15 mouse cellular contexts compared by ENCODE assay signal in genomic region chr9:50533791-50534190, GRCm38 (mm10). TPM values are rescaled to one million over a fixed set of nuclear protein-coding genes. Genes with fewer than 3 reads are reported as not detected.
A peak's percentile ranks its signal among the peaks of the same experiment; 100 is the strongest.
DNase-seq lines count a peak whose midpoint lies in the region; ATAC-seq and TF ChIP-seq lines count a peak whose summit lies in the region.
"Had no signal": no experiment of that assay in that cellular context is flagged by ENCODE, and none has a peak within 500 bp of the region (broad histone marks: within the 10 kb centered on the region; RNA-seq: fewer than 3 reads in every experiment).

No protein-coding gene starts in this region.

- no peak overlapping the region for H3K27ac ChIP-seq in kidney, postnatal 0 days
- H3K27ac ChIP-seq: embryonic facial prominence, embryonic 15.5 days; limb, embryonic 15.5 days had no signal

- TF ChIP-seq CTCF in kidney, postnatal 0 days (IDR thresholded peaks at IDR 0.05; ENCODE audit: low read depth), result no peak

- 76% methylated on average over 3 of the region's 3 CpGs for WGBS in kidney, postnatal 0 days

- H3K4me1 ChIP-seq in kidney, postnatal 0 days (replicated peaks; ENCODE audit: insufficient read depth, low read length), result no peaks in the 10 kb centered on the region
- H3K4me1 ChIP-seq: embryonic facial prominence, embryonic 15.5 days; limb, embryonic 15.5 days had no signal

- peak; percentile 40 for DNase-seq in kidney, postnatal 0 days (ENCODE audit: low spot score)
- no peak for DNase-seq in kidney, adult 18-20 months
- DNase-seq in ES-CJ7 (ENCODE audit: low read depth, low spot score), result peak; percentile 17
- no peak for DNase-seq in adrenal gland, postnatal 10 days
- no peak for DNase-seq in urinary bladder, postnatal 14 days (ENCODE audit: low spot score)
- DNase-seq in lung, postnatal 36 days, result no peak
- DNase-seq: cerebellum, postnatal 14 days had no signal

- no peaks in the 10 kb centered on the region for H3K27me3 ChIP-seq in kidney, postnatal 0 days (ENCODE audit: insufficient read depth, low read length)
- H3K27me3 ChIP-seq: embryonic facial prominence, embryonic 15.5 days; limb, embryonic 15.5 days; megakaryocyte, embryonic 14.5 days had no signal

- no peaks in the 10 kb centered on the region for H3K9me3 ChIP-seq in kidney, postnatal 0 days (replicated peaks; ENCODE audit: low read length)
- H3K9me3 ChIP-seq: embryonic facial prominence, embryonic 15.5 days; limb, embryonic 15.5 days; megakaryocyte, embryonic 14.5 days had no signal

- H3K9ac ChIP-seq in kidney, postnatal 0 days (ENCODE audit: low read depth, low read length), result no peak overlapping the region
- H3K9ac ChIP-seq: embryonic facial prominence, embryonic 15.5 days; limb, embryonic 15.5 days had no signal

- H3K36me3 ChIP-seq in kidney, postnatal 0 days (ENCODE audit: insufficient read depth, low read length), result no peaks in the 10 kb centered on the region
- H3K36me3 ChIP-seq: embryonic facial prominence, embryonic 15.5 days; limb, embryonic 15.5 days had no signal

- ATAC-seq in kidney, postnatal 0 days (replicated peaks; ENCODE audit: low FRiP score, low read depth), result no peak
- ATAC-seq in granulocyte monocyte progenitor cell, adult 5-6 weeks (replicated peaks; ENCODE audit: poor library complexity, severe bottlenecking), result 0 out of 2 replicates have a peak, but pooled peaks have one; percentile 13
- peak; percentile 36; the same call in 1 of the 2 replicates for ATAC-seq in megakaryocyte-erythroid progenitor cell, adult 5-6 weeks (replicated peaks; ENCODE audit: low FRiP score, low TSS enrichment, poor library complexity, severe bottlenecking)

- H3K4me3 ChIP-seq in kidney, postnatal 0 days (replicated peaks; ENCODE audit: low read depth, low read length), result no peak overlapping the region
- H3K4me3 ChIP-seq: embryonic facial prominence, embryonic 15.5 days; limb, embryonic 15.5 days had no signal

- no peak overlapping the region for H3K4me2 ChIP-seq in kidney, postnatal 0 days (ENCODE audit: low read length)
- H3K4me2 ChIP-seq: embryonic facial prominence, embryonic 15.5 days; limb, embryonic 15.5 days had no signal

RNA-seq across cellular contexts. Expression of gene Pts, which starts 5.3 kb away (rescaled TPM):
- polyA plus RNA-seq in kidney, postnatal 0 days (2015; fragmentation: Nextera tagmentation; extraction: Ambion mirVana), result 133 and 139 TPM in 2 replicates
- total RNA-seq in granulocyte monocyte progenitor cell, adult 5-6 weeks (2014; fragmentation: Nextera tagmentation), result 107 and 145 TPM in 2 replicates
- total RNA-seq in granulocyte monocyte progenitor cell, adult 5-6 weeks (2017), result 77.5 and 108 TPM in 2 replicates
- total RNA-seq in megakaryocyte-erythroid progenitor cell, adult 5-6 weeks (2014; fragmentation: Nextera tagmentation), result 76.0 and 81.6 TPM in 2 replicates
- 45.2 and 74.2 TPM in 2 replicates for total RNA-seq in megakaryocyte-erythroid progenitor cell, adult 5-6 weeks (2017)
- 10 to 100 TPM; 62.0 to 72.7 TPM for total RNA-seq in adrenal gland, postnatal 10 days (2021)

RNA-seq across cellular contexts. Expression of gene Il18, which starts 20.8 kb away (rescaled TPM):
- 3.7 and 5.2 TPM in 2 replicates for polyA plus RNA-seq in kidney, postnatal 0 days (2015; fragmentation: Nextera tagmentation; extraction: Ambion mirVana)
- 1.0 and 4.5 TPM in 2 replicates for total RNA-seq in granulocyte monocyte progenitor cell, adult 5-6 weeks (2014; fragmentation: Nextera tagmentation)
- 2.6 and 4.2 TPM in 2 replicates for total RNA-seq in granulocyte monocyte progenitor cell, adult 5-6 weeks (2017)
- 1.8 TPM in 1 of 2 replicates, not detected in the other for total RNA-seq in megakaryocyte-erythroid progenitor cell, adult 5-6 weeks (2014; fragmentation: Nextera tagmentation)
- 1.5 TPM in 1 of 2 replicates, not detected in the other for total RNA-seq in megakaryocyte-erythroid progenitor cell, adult 5-6 weeks (2017)
- 1 to 10 TPM; 5.3 to 6.5 TPM for total RNA-seq in adrenal gland, postnatal 10 days (2021)

RNA-seq across cellular contexts. Expression of gene Bco2, which starts 21.2 kb away (rescaled TPM):
- 0.17 and 0.27 TPM in 2 replicates for polyA plus RNA-seq in kidney, postnatal 0 days (2015; fragmentation: Nextera tagmentation; extraction: Ambion mirVana)
- total RNA-seq in granulocyte monocyte progenitor cell, adult 5-6 weeks (2014; fragmentation: Nextera tagmentation), result not detected in 2 replicates
- total RNA-seq in granulocyte monocyte progenitor cell, adult 5-6 weeks (2017), result 0.62 and 1.0 TPM in 2 replicates
- total RNA-seq in megakaryocyte-erythroid progenitor cell, adult 5-6 weeks (2014; fragmentation: Nextera tagmentation), result 0.20 TPM in 1 of 2 replicates, not detected in the other
- total RNA-seq in megakaryocyte-erythroid progenitor cell, adult 5-6 weeks (2017), result 0.50 and 0.89 TPM in 2 replicates
- 1 to 10 TPM; 3.1 to 3.3 TPM for total RNA-seq in adrenal gland, postnatal 10 days (2021)

RNA-seq across cellular contexts. Expression of gene Tex12, which starts 27.3 kb away (rescaled TPM):
- polyA plus RNA-seq in kidney, postnatal 0 days (2015; fragmentation: Nextera tagmentation; extraction: Ambion mirVana), result not detected in 2 replicates
- total RNA-seq in granulocyte monocyte progenitor cell, adult 5-6 weeks (2014; fragmentation: Nextera tagmentation), result not detected in 2 replicates
- not detected in 2 replicates for total RNA-seq in granulocyte monocyte progenitor cell, adult 5-6 weeks (2017)
- total RNA-seq in megakaryocyte-erythroid progenitor cell, adult 5-6 weeks (2014; fragmentation: Nextera tagmentation), result not detected in 2 replicates
- total RNA-seq in megakaryocyte-erythroid progenitor cell, adult 5-6 weeks (2017), result not detected in 2 replicates
- total RNA-seq in adrenal gland, postnatal 10 days (2021), result not detected
- total RNA-seq: hematopoietic stem cell, adult 5-6 weeks; layer of hippocampus, postnatal 25 days had no signal
- polyA plus RNA-seq: embryonic facial prominence, embryonic 15.5 days; kidney, embryonic 14.5 days; limb, embryonic 15.5 days had no signal

RNA-seq across cellular contexts. Expression of gene Plet1, which starts 39.5 kb away (rescaled TPM):
- polyA plus RNA-seq in kidney, postnatal 0 days (2015; fragmentation: Nextera tagmentation; extraction: Ambion mirVana), result 53.4 and 54.5 TPM in 2 replicates
- total RNA-seq in granulocyte monocyte progenitor cell, adult 5-6 weeks (2014; fragmentation: Nextera tagmentation), result 5.2 TPM in 1 of 2 replicates, not detected in the other
- total RNA-seq in granulocyte monocyte progenitor cell, adult 5-6 weeks (2017), result not detected in 2 replicates
- total RNA-seq in megakaryocyte-erythroid progenitor cell, adult 5-6 weeks (2014; fragmentation: Nextera tagmentation), result not detected in 2 replicates
- total RNA-seq in megakaryocyte-erythroid progenitor cell, adult 5-6 weeks (2017), result not detected in 2 replicates
- total RNA-seq in adrenal gland, postnatal 10 days (2021), result under 1 TPM; 0.30 to 0.51 TPM
- total RNA-seq: hematopoietic stem cell, adult 5-6 weeks had no signal

Comparison
In these comparisons a context has a peak if more than half of its experiments do, and no peak if none do; other contexts are left out.
1. DNase-seq: peak in kidney, postnatal 0 days (single experiment) and ES-CJ7 (single experiment); none in kidney, adult 18-20 months (single experiment), adrenal gland, postnatal 10 days (single experiment), urinary bladder, postnatal 14 days (single experiment) and lung, postnatal 36 days (single experiment).